Mouse (Mus musculus): ENCODE data around the gene Rasgef1b. TPM values are rescaled to one million over a fixed set of nuclear protein-coding genes. Genes with fewer than 3 reads are reported as not detected.
"Not testable (repeated sequence)": the region's sequence is repeated elsewhere in the genome, so short reads cannot be mapped to it uniquely, and the experiment has no call there.

Gene Rasgef1b
- polyA plus RNA-seq, 1 experiment from 2014 or later, result 28.6 TPM

DNA sequence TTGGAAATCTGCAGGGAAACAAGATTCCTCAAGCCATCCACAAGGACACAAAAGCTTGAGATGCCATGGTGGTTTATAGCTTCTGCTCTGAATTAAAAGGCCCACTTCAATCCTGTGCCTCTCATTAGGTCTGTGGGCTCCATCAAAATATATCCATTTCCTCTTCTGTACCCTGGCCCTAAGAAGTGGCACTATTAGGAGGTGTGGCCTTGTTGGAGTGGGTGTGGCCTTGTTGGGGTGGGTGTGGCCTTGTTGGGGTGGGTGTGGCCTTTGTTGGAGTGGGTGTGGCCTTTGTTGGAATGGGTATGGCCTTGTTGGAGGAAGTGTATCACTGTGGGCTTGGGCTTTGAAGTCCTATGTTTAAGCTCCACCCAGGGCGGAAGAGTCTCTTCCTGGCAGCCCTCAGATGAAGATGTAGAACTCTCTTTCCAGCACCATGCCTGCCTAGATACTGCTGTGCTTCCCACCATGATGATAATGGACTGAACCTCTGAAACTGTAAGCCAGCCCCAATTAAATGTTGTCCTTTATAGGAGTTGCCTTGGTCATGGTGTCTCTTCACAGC, 512.2 kb downstream of the Rasgef1b start:
- not testable (repeated sequence) for ATAC-seq (ENCODE audit: low FRiP score); H3K9me3 ChIP-seq (ENCODE audit: control insufficient read depth, low read length); DNase-seq (ENCODE audit: low spot score, missing footprints); H3K27ac ChIP-seq (ENCODE audit: low read depth, low read length); H3K9ac ChIP-seq (ENCODE audit: low read length); H3K27me3 ChIP-seq (ENCODE audit: control insufficient read depth, insufficient read depth, low read length); H3K4me2 ChIP-seq; H3K4me3 ChIP-seq (ENCODE audit: low read depth, low read length); H3K4me1 ChIP-seq (ENCODE audit: control insufficient read depth, insufficient read depth, low read length)
- H3K36me3 ChIP-seq (ENCODE audit: control insufficient read depth, insufficient read depth, low read length), result peaks cover 13% of the 10 kb centered on the region; the same call in 1 of the 2 replicates
- 90% methylated on average over 1 of the region's 1 CpGs for WGBS

DNA sequence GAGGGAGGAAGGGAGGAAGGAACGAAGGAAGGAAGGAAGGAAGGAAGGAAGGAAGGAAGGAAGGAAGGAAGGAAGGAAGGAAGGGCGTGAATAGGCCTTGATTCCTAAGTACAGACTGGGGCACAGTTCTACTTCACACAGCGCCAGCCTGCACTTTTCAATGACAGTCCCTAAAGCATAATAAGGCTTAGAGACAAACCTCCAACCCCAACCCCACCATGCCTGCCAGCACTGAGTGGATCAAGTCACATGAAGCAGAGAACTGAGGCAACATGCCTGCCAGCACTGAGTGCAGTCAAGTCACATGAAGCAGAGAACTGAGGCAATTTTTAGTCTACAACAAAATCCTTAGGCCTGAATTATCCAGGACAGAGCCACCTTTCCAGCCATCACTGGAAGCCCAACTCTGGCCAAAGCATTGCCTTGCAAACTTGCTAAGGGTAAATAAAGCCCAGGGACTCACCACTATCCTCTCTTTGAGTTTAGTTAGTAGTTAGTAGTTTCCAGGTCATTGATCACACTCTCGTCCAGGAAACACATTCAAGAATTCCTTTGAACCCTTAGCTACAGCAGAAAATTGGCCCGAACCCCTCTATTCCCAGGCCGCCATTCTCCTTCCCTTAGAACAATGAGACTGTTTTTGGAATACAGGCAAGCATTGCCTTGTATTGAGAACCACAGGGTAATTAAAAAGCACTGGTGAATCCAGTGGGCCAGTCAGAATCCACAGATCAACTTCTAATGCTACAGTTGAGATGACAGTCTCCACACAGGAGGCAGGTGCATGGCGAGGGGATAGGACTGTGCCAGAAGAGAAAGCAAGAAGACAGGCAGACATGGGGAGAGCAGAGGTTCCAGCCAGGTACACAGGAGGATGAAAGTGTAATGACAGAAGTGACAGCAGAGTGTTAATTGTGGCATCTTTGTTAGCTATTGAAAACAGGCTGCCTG, 513.4 kb downstream of the Rasgef1b start:
- H3K27ac ChIP-seq (ENCODE audit: low read depth, low read length), result no peak overlapping the region
- WGBS, result 66% methylated on average over 7 of the region's 7 CpGs
- H3K9ac ChIP-seq (ENCODE audit: low read length), result no peak overlapping the region
- H3K4me3 ChIP-seq (ENCODE audit: low read depth, low read length), result no peak overlapping the region
- no peak overlapping the region for H3K4me2 ChIP-seq
- ATAC-seq (ENCODE audit: low FRiP score) (no peak), DNase-seq (ENCODE audit: low spot score, missing footprints) (no peak)
- no peaks in the 10 kb centered on the region for H3K9me3 ChIP-seq (ENCODE audit: control insufficient read depth, low read length)
- H3K27me3 ChIP-seq (ENCODE audit: control insufficient read depth, insufficient read depth, low read length), result no peaks in the 10 kb centered on the region
- no peaks in the 10 kb centered on the region for H3K4me1 ChIP-seq (ENCODE audit: control insufficient read depth, insufficient read depth, low read length)
- H3K36me3 ChIP-seq (ENCODE audit: control insufficient read depth, insufficient read depth, low read length), result peaks cover 3% of the 10 kb centered on the region; the same call in 1 of the 2 replicates

GRCm38 (mm10) chr5:99214400-99214799, 514.5 kb downstream of the Rasgef1b start:
- Histone ChIP-seq H3K9me3 (ENCODE audit: control insufficient read depth, low read length) (no peaks in the 10 kb centered on the region), H3K4me2 (no peak overlapping the region)
- 92% methylated on average over 6 of the region's 6 CpGs for WGBS

DNA sequence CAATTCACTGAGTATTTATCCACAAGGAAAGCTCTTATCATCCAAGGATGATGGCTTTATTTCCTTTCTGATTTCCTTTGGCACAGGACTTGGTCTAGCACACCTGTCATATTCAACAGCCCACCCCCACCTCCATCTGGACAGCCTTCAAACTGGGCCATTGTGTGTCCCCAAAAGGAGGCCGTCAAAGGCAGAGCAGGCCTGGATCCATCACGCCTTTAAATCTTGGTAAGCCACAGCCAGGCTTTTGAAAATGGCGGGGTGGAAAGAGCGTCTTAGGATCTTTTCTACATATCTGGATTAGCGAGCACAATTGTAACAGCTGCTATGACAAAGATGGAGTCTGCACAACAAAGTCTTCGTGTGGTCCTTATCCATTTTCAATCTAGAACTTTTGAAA, 515.7 kb downstream of the Rasgef1b start:
- Histone ChIP-seq H3K27me3 (ENCODE audit: control insufficient read depth, insufficient read depth, low read length) (no peaks in the 10 kb centered on the region), H3K9ac (ENCODE audit: low read length) (no peak overlapping the region), H3K4me2 (no peak overlapping the region), H3K4me3 (ENCODE audit: low read depth, low read length) (no peak overlapping the region), H3K9me3 (ENCODE audit: control insufficient read depth, low read length) (no peaks in the 10 kb centered on the region), H3K27ac (ENCODE audit: low read depth, low read length) (no peak overlapping the region), H3K4me1 (ENCODE audit: control insufficient read depth, insufficient read depth, low read length) (no peaks in the 10 kb centered on the region), H3K36me3 (ENCODE audit: control insufficient read depth, insufficient read depth, low read length) (peaks cover 3% of the 10 kb centered on the region; the same call in 1 of the 2 replicates)
- ATAC-seq (ENCODE audit: low FRiP score), result no peak
- 76% methylated on average over 6 of the region's 6 CpGs for WGBS
- DNase-seq (ENCODE audit: low spot score, missing footprints), result no peak

More at GRCm38 (mm10) chr5:99214400-99214799, 514.5 kb downstream of the Rasgef1b start:
- no peaks in the 10 kb centered on the region for H3K27me3 ChIP-seq (ENCODE audit: control insufficient read depth, insufficient read depth, low read length)
- H3K36me3 ChIP-seq (ENCODE audit: control insufficient read depth, insufficient read depth, low read length), result peaks cover 3% of the 10 kb centered on the region; the same call in 1 of the 2 replicates
- no peak overlapping the region for H3K27ac ChIP-seq (ENCODE audit: low read depth, low read length)
- ATAC-seq (ENCODE audit: low FRiP score) (no peak), DNase-seq (ENCODE audit: low spot score, missing footprints) (no peak)
- H3K9ac ChIP-seq (ENCODE audit: low read length), result no peak overlapping the region
- H3K4me1 ChIP-seq (ENCODE audit: control insufficient read depth, insufficient read depth, low read length), result no peaks in the 10 kb centered on the region
- H3K4me3 ChIP-seq (ENCODE audit: low read depth, low read length), result no peak overlapping the region

GRCm38 (mm10) chr5:99203475-99203874, 525.4 kb downstream of the Rasgef1b start:
- 81% methylated on average over 2 of the region's 2 CpGs for WGBS
- no peaks in the 10 kb centered on the region for H3K36me3 ChIP-seq (ENCODE audit: control insufficient read depth, insufficient read depth, low read length)
- H3K9me3 ChIP-seq (ENCODE audit: control insufficient read depth, low read length), result no peaks in the 10 kb centered on the region
- no peak overlapping the region for H3K4me3 ChIP-seq (ENCODE audit: low read depth, low read length)
- no peaks in the 10 kb centered on the region for H3K27me3 ChIP-seq (ENCODE audit: control insufficient read depth, insufficient read depth, low read length)
- DNase-seq (ENCODE audit: low spot score, missing footprints) (no peak), ATAC-seq (ENCODE audit: low FRiP score) (no peak)
- H3K4me2 ChIP-seq, result no peak overlapping the region
- no peaks in the 10 kb centered on the region for H3K4me1 ChIP-seq (ENCODE audit: control insufficient read depth, insufficient read depth, low read length)
- no peak overlapping the region for H3K9ac ChIP-seq (ENCODE audit: low read length)
- H3K27ac ChIP-seq (ENCODE audit: low read depth, low read length), result no peak overlapping the region

DNA sequence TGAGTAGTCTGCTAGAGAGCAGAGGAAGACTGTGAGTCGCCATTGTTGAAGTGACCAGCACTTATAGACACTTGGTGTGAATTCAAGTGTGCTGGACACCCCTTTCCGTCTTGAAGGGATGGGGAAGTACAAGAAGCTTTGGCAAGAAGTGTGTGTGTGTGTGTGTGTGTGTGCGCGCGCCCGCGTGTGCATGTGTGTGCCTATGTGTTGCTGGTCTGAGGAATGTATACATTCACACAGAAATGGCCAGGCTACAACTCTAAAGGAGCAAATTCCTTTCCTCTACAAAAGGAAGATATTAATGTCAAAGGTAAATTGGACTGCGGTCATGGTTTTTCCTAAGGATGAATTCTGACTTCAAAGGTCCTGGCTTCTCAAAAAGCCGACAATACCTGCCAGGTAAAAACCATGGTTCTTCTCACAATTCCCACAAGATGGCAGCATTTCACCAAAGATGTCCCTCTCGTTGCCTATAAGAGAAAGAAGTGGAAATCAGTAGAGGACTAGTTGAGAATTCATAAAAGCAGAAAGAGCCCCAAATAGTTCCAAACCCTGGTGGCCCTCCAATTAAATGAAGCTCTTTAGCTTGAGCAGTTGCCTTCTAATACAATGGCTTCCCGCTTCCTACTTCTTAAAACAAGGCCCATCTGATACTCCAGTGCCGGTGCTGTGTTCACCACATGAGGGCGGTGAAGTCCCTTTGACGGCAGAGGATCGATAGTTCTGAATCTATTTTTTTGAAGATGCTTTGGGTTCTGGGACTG, 526.6 kb downstream of the Rasgef1b start:
- DNase-seq (ENCODE audit: low spot score, missing footprints), result peak; percentile 95
- H3K4me2 ChIP-seq, result no peak overlapping the region
- 62% methylated on average over 15 of the region's 15 CpGs for WGBS
- H3K4me1 ChIP-seq (ENCODE audit: control insufficient read depth, insufficient read depth, low read length), result no peaks in the 10 kb centered on the region
- no peak overlapping the region for H3K4me3 ChIP-seq (ENCODE audit: low read depth, low read length)
- no peaks in the 10 kb centered on the region for H3K36me3 ChIP-seq (ENCODE audit: control insufficient read depth, insufficient read depth, low read length)
- H3K9ac ChIP-seq (ENCODE audit: low read length), result no peak overlapping the region
- peak; percentile 42; the same call in 1 of the 2 replicates for ATAC-seq (ENCODE audit: low FRiP score)
- H3K27ac ChIP-seq (ENCODE audit: low read depth, low read length), result no peak overlapping the region
- no peaks in the 10 kb centered on the region for H3K9me3 ChIP-seq (ENCODE audit: control insufficient read depth, low read length)
- no peaks in the 10 kb centered on the region for H3K27me3 ChIP-seq (ENCODE audit: control insufficient read depth, insufficient read depth, low read length)

- ATAC-seq (ENCODE audit: low FRiP score) (no peak), DNase-seq (ENCODE audit: low spot score, missing footprints) (no peak)
- Histone ChIP-seq H3K27me3 (ENCODE audit: control insufficient read depth, insufficient read depth, low read length) (no peaks in the 10 kb centered on the region), H3K4me2 (no peak overlapping the region), H3K27ac (ENCODE audit: low read depth, low read length) (no peak overlapping the region), H3K9ac (ENCODE audit: low read length) (no peak overlapping the region), H3K36me3 (ENCODE audit: control insufficient read depth, insufficient read depth, low read length) (no peaks in the 10 kb centered on the region), H3K4me3 (ENCODE audit: low read depth, low read length) (no peak overlapping the region), H3K9me3 (ENCODE audit: control insufficient read depth, low read length) (no peaks in the 10 kb centered on the region), H3K4me1 (ENCODE audit: control insufficient read depth, insufficient read depth, low read length) (no peaks in the 10 kb centered on the region)
- 94% methylated on average over 5 of the region's 5 CpGs for WGBS
Observed at GRCm38 (mm10) chr5:99195436-99195835, 533.4 kb downstream of the Rasgef1b start.

- DNase-seq (ENCODE audit: low spot score, missing footprints) (no peak), ATAC-seq (ENCODE audit: low FRiP score) (no peak)
- H3K9me3 ChIP-seq (ENCODE audit: control insufficient read depth, low read length), result no peaks in the 10 kb centered on the region
- H3K4me2 ChIP-seq, result no peak overlapping the region
- no peak overlapping the region for H3K27ac ChIP-seq (ENCODE audit: low read depth, low read length)
- no peaks in the 10 kb centered on the region for H3K27me3 ChIP-seq (ENCODE audit: control insufficient read depth, insufficient read depth, low read length)
- no peaks in the 10 kb centered on the region for H3K4me1 ChIP-seq (ENCODE audit: control insufficient read depth, insufficient read depth, low read length)
- 71% methylated on average over 26 of the region's 26 CpGs for WGBS
- no peak overlapping the region for H3K4me3 ChIP-seq (ENCODE audit: low read depth, low read length)
- no peak overlapping the region for H3K9ac ChIP-seq (ENCODE audit: low read length)
- no peaks in the 10 kb centered on the region for H3K36me3 ChIP-seq (ENCODE audit: control insufficient read depth, insufficient read depth, low read length)
Observed at GRCm38 (mm10) chr5:99190941-99191800, 537.7 kb downstream of the Rasgef1b start.

Measured in midbrain, embryonic 11.5 days (tissue).